Mouse (Mus musculus): ENCODE measurements around the gene Sdhb. TPM values are rescaled to one million over a fixed set of nuclear protein-coding genes. Genes with fewer than 3 reads are reported as not detected.

The Sdhb gene
- polyA plus RNA-seq, 1 experiment from 2014 or later = 502 TPM

DNA sequence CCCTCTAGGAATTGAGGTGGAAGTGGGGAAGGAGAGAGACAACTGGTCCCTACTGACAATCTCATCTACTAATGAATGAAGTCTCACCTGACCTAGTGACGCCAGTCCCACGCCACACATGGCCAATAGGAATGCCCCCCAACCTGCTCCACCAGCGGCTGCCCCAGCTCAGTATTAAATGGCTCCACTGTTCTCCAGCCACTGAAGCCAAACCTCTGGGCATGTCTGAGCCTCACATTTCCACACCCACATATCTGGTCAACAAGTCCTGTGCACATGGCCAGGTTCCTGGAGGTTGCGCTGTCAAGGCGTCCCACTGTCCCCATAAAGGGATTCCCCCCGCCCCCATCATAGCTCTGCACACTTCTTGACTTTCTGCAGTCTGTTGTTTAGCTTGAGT, 23.5 kb downstream of the Sdhb start:
- WGBS = 91% methylated on average over 6 of the region's 6 CpGs
- ATAC-seq (ENCODE audit: low FRiP score) = no peak

DNA sequence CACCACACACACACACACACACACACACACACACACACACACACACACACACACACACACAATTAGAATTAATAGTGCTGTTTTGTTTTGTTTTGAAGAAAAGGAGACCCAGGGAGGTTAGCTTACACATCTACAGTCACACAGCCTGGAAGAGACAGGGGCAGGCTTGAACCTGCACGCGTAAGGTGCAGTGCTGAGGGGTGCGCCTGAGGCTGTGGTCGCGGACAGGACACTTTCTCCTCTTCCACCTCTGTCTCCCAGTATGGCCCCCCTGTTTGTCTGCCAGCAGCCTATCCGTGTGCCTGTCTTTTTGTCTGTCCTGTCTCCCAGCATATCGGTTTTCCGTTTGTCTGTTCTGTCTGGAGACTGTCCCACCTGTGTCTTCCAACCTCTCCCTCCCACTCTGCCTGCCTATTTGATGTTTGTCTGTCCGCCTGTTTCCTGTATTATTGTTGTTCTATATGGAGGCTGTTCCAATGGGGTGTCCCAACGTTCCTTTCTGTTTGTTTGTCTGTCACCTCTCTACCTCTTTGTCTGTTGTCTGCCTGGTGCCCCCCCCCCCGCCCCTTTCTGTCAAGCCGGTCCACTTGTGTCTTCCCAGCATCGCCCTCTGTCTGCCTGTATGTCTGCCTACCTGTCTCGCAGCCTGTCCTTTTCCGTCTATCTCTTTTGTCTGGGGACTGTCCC, 25.2 kb downstream of the Sdhb start:
- Histone ChIP-seq H3K27me3 (ENCODE audit: control insufficient read depth, insufficient read depth, low read length) (no peaks in the 10 kb centered on the region), H3K4me3 (replicated peaks; ENCODE audit: low read length) (peak overlapping the region; percentile 86), H3K36me3 (replicated peaks; ENCODE audit: control insufficient read depth, insufficient read depth) (no peaks in the 10 kb centered on the region; the same call in 1 of the 2 replicates), H3K4me2 (replicated peaks) (peak overlapping the region; percentile 75), H3K27ac (peak overlapping the region; percentile 88), H3K9me3 (ENCODE audit: control insufficient read depth, low read length) (no peaks in the 10 kb centered on the region), H3K9ac (peak overlapping the region; percentile 91), H3K4me1 (replicated peaks; ENCODE audit: control insufficient read depth, insufficient read depth, low read length) (peaks cover 32% of the 10 kb centered on the region)
- DNase-seq (ENCODE audit: low spot score) (peak; percentile 44), ATAC-seq (ENCODE audit: low FRiP score) (peak; percentile 19; the same call in 1 of the 2 replicates)
- 25% methylated on average over 15 of the region's 15 CpGs for WGBS

More for the DNA sequence above, 23.5 kb downstream of the Sdhb start:
- Histone ChIP-seq H3K4me2 (replicated peaks) (no peak overlapping the region), H3K27ac (no peak overlapping the region), H3K9me3 (ENCODE audit: control insufficient read depth, low read length) (no peaks in the 10 kb centered on the region), H3K4me1 (replicated peaks; ENCODE audit: control insufficient read depth, insufficient read depth, low read length) (peaks cover 27% of the 10 kb centered on the region), H3K27me3 (ENCODE audit: control insufficient read depth, insufficient read depth, low read length) (no peaks in the 10 kb centered on the region), H3K36me3 (replicated peaks; ENCODE audit: control insufficient read depth, insufficient read depth) (peaks cover 7% of the 10 kb centered on the region), H3K4me3 (replicated peaks; ENCODE audit: low read length) (no peak overlapping the region), H3K9ac (no peak overlapping the region)
- no peak for DNase-seq (ENCODE audit: low spot score)

DNA sequence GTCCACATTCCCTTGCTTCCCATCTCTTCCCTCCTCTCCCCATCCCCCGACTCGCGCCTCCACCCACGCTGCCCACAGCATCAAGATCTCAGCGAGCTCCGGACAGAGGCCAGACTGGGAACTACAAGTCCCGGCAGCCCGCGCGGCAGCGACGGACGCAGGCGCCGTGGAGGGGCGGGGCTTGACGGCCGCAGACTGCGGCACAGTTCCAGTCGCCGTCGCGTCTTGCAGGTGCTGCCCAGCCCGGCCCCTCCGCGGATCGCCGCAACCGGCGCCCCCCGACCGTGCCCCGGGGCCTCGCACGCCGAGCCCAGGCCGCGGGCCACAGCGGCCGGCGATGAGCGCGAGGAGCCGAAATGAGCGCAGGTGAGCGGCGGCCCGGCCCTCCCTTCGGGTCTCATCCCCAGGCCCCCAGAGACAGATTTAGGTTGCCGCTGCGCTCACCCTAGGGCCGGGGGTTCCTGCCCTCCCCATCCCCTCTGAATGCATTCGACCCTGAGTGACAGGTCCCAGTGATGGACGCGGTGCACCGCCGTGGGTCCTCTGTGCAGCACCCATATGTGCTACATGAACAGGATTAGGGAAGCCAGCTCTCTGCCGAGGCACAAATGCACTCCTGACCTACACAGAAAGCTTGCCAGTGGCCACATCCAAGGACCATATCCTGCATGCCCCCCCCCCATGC, 25.9 kb downstream of the Sdhb start, which contains the start of gene Atp13a2:
Atp13a2 (plus strand) TSS at position 163 of the 685 bp plus-strand sequence.
- Histone ChIP-seq H3K4me3 (replicated peaks; ENCODE audit: low read length) (peak within 1 kb of the TSS; percentile 86), H3K9me3 (ENCODE audit: control insufficient read depth, low read length) (no peaks in the 10 kb centered on the region), H3K27me3 (ENCODE audit: control insufficient read depth, insufficient read depth, low read length) (no peaks in the 10 kb centered on the region), H3K27ac (peak within 1 kb of the TSS; percentile 88), H3K36me3 (replicated peaks; ENCODE audit: control insufficient read depth, insufficient read depth) (peaks cover 3% of the 10 kb centered on the region; the same call in 1 of the 2 replicates), H3K4me1 (replicated peaks; ENCODE audit: control insufficient read depth, insufficient read depth, low read length) (peaks cover 32% of the 10 kb centered on the region), H3K4me2 (replicated peaks) (peak within 1 kb of the TSS; percentile 75), H3K9ac (peak within 1 kb of the TSS; percentile 91)
- DNase-seq (ENCODE audit: low spot score) (peak; percentile 94), ATAC-seq (ENCODE audit: low FRiP score) (peak; percentile 90)
- WGBS = under 1% methylated on average over 56 of the region's 58 CpGs

DNA sequence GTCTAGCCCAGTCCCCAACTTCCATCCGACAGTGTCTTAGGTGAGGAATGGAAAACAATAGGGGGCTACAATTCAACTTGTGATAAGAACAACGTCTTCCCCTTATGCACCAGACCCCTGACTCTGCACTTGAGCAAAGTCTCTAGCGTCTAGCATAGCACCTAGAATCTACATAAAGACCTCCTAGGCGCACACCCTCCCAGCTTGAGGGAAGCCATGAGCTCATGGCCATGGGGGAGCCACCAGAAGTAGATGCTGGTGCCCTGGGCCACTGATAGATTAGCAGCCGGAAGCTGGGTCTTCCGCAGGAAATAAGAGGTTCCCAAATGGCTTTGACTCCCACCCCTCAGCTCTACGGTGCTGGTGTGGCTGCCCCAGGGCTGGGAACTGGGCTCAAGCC, 26.5 kb downstream of the Sdhb start:
- H3K9me3 ChIP-seq (ENCODE audit: control insufficient read depth, low read length) = no peaks in the 10 kb centered on the region
- peak overlapping the region; percentile 88 for H3K27ac ChIP-seq
- peak overlapping the region; percentile 86 for H3K4me3 ChIP-seq (replicated peaks; ENCODE audit: low read length)
- peaks cover 9% of the 10 kb centered on the region for H3K36me3 ChIP-seq (replicated peaks; ENCODE audit: control insufficient read depth, insufficient read depth)
- WGBS = 22% methylated on average over 7 of the region's 7 CpGs
- H3K4me2 ChIP-seq (replicated peaks) = peak overlapping the region; percentile 75
- DNase-seq (ENCODE audit: low spot score) (no peak), ATAC-seq (ENCODE audit: low FRiP score) (no peak)
- H3K9ac ChIP-seq = peak overlapping the region; percentile 91
- H3K4me1 ChIP-seq (replicated peaks; ENCODE audit: control insufficient read depth, insufficient read depth, low read length) = peaks cover 32% of the 10 kb centered on the region
- H3K27me3 ChIP-seq (ENCODE audit: control insufficient read depth, insufficient read depth, low read length) = no peaks in the 10 kb centered on the region

DNA sequence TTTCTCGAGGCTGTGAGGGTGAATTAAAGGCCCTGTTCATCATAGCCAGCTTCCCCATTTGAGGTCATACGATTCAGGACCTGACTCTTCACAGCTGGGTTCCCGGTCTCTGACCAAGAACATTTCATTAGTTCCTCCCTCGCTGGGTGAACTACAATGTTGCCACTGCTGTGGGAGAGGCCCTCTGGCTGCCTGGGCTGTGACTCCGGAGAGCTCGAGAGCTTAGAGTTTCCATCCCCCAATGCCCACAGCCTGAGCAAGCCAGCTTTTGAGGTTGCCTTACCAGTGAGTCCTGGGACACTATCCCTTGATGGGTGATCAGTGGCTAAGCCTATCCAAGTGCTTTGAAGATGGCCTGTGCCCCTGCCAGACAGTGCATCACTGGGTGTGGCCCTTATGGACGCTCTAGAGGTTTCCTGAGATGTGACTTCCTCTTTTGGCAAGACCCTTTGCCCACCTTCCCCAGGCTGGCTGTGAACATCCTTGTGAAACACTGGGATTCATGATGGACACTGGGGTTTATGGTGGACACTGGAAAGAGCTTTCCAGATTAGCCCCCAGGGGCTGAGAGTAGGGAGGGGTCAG, 27.8 kb downstream of the Sdhb start:
- DNase-seq (ENCODE audit: low spot score) = no peak
- no peak overlapping the region for H3K27ac ChIP-seq
- H3K36me3 ChIP-seq (replicated peaks; ENCODE audit: control insufficient read depth, insufficient read depth) = peaks cover 22% of the 10 kb centered on the region
- H3K4me3 ChIP-seq (replicated peaks; ENCODE audit: low read length) = no peak overlapping the region; the same call in 1 of the 2 replicates
- ATAC-seq (ENCODE audit: low FRiP score) = no peak
- H3K4me2 ChIP-seq (replicated peaks) = peak overlapping the region; percentile 75
- H3K4me1 ChIP-seq (replicated peaks; ENCODE audit: control insufficient read depth, insufficient read depth, low read length) = peaks cover 28% of the 10 kb centered on the region
- 66% methylated on average over 7 of the region's 7 CpGs for WGBS
- no peaks in the 10 kb centered on the region for H3K9me3 ChIP-seq (ENCODE audit: control insufficient read depth, low read length)
- H3K27me3 ChIP-seq (ENCODE audit: control insufficient read depth, insufficient read depth, low read length) = no peaks in the 10 kb centered on the region
- peak overlapping the region; percentile 21; the same call in 1 of the 2 replicates for H3K9ac ChIP-seq

DNA sequence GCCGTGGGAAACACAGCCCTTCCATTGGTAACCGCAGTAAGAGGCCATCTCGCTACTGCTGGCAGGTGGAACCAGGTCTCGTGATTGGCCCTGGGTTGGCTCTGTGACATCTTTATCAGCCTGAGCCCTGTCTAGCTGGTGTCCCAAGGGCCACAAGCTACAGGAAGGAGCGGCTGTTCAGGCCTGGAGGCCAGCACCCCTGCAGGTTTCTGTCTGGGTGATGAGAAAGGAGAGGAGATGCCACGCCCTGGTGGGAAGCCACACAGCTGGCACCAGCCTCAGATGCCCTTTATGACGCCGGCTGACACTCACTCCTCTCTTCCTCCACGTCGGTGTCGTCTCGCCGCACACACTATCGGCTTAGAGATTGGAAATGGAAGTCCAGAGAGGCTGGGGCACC, 28.4 kb downstream of the Sdhb start:
- Histone ChIP-seq H3K27me3 (ENCODE audit: control insufficient read depth, insufficient read depth, low read length) (no peaks in the 10 kb centered on the region), H3K9ac (no peak overlapping the region), H3K27ac (no peak overlapping the region), H3K4me2 (replicated peaks) (no peak overlapping the region), H3K4me3 (replicated peaks; ENCODE audit: low read length) (no peak overlapping the region), H3K36me3 (replicated peaks; ENCODE audit: control insufficient read depth, insufficient read depth) (peaks cover 28% of the 10 kb centered on the region), H3K4me1 (replicated peaks; ENCODE audit: control insufficient read depth, insufficient read depth, low read length) (peaks cover 28% of the 10 kb centered on the region), H3K9me3 (ENCODE audit: control insufficient read depth, low read length) (no peaks in the 10 kb centered on the region)
- no peak for ATAC-seq (ENCODE audit: low FRiP score)
- DNase-seq (ENCODE audit: low spot score) = no peak
- 79% methylated on average over 14 of the region's 14 CpGs for WGBS

DNA sequence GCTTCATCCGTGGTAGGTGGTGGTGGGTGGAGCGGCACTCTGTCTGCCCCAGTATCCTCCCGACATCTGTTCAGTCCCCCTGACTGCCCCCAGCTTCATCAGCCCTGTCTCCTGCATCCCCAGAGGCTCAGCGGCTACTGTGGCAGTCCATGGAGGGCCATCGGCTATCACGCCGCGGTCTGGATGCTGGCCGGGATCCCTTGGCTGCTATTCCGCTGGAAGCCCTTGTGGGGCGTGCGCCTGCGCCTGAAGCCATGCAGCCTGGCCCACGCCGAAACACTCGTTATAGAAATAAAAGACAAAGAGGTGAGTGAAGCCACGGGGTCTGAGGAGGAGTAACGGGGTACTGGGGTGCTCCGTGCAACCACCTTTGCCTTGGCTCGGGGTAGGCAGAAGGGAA, 31.2 kb downstream of the Sdhb start:
- no peaks in the 10 kb centered on the region for H3K9me3 ChIP-seq (ENCODE audit: control insufficient read depth, low read length)
- peaks cover 23% of the 10 kb centered on the region for H3K4me1 ChIP-seq (replicated peaks; ENCODE audit: control insufficient read depth, insufficient read depth, low read length)
- no peak overlapping the region for H3K4me3 ChIP-seq (replicated peaks; ENCODE audit: low read length)
- H3K9ac ChIP-seq = no peak overlapping the region
- ATAC-seq (ENCODE audit: low FRiP score) (no peak), DNase-seq (ENCODE audit: low spot score) (no peak)
- WGBS = 76% methylated on average over 20 of the region's 20 CpGs
- H3K4me2 ChIP-seq (replicated peaks) = no peak overlapping the region
- peaks cover 56% of the 10 kb centered on the region for H3K36me3 ChIP-seq (replicated peaks; ENCODE audit: control insufficient read depth, insufficient read depth)
- no peak overlapping the region for H3K27ac ChIP-seq
- H3K27me3 ChIP-seq (ENCODE audit: control insufficient read depth, insufficient read depth, low read length) = no peaks in the 10 kb centered on the region

DNA sequence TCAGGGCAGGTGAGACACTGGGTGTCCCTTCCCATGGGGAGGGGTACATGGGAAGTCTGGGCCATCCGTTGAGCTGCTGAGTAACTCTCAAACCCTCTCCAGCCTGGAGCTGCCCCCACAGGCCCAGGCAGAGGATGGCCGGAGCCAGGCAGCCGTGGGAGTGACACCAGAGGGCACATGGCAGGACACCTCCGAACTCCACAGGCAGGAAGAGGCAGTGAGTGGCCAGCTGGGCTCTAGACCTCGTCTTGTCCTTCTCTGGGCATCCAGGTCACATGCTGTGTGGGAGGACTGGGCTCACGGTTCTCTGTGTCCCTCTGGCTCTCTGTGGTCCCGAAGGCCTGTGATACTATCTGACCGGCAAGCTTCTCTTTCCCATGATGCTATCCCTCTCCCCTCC, 32.8 kb downstream of the Sdhb start:
- DNase-seq (ENCODE audit: low spot score) (no peak), ATAC-seq (ENCODE audit: low FRiP score) (no peak)
- H3K4me1 ChIP-seq (replicated peaks; ENCODE audit: control insufficient read depth, insufficient read depth, low read length) = peaks cover 8% of the 10 kb centered on the region
- no peak overlapping the region for H3K4me2 ChIP-seq (replicated peaks)
- H3K36me3 ChIP-seq (replicated peaks; ENCODE audit: control insufficient read depth, insufficient read depth) = peaks cover 71% of the 10 kb centered on the region
- 88% methylated on average over 8 of the region's 8 CpGs for whole genome bisulfite sequencing
- H3K9me3 ChIP-seq (ENCODE audit: control insufficient read depth, low read length) = no peaks in the 10 kb centered on the region
- H3K27me3 ChIP-seq (ENCODE audit: control insufficient read depth, insufficient read depth, low read length) = no peaks in the 10 kb centered on the region
- no peak overlapping the region for H3K9ac ChIP-seq
- no peak overlapping the region for H3K27ac ChIP-seq
- no peak overlapping the region for H3K4me3 ChIP-seq (replicated peaks; ENCODE audit: low read length)

DNA sequence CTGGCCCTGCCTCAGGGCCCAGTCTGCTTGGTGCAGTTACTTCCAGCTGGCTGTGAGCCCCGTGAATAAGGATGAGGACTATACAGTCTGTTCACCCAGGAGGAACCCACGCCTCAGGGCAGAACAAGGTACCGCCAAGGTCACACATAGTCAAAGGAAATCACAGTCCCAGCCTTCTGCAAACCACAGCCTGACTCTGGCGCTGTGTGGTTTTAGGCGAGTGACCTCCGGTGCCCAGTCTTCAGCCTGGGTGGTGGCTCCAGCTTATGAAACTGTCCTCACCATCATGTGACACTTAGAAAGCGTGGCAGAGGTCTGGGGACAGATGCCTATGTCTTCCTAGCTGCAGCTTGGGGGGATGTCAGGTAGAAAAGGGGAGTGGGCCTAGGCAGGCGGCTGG, 34.8 kb downstream of the Sdhb start:
- Histone ChIP-seq H3K36me3 (replicated peaks; ENCODE audit: control insufficient read depth, insufficient read depth) (peaks cover 90% of the 10 kb centered on the region), H3K4me2 (replicated peaks) (no peak overlapping the region), H3K9ac (no peak overlapping the region), H3K27ac (no peak overlapping the region), H3K4me1 (replicated peaks; ENCODE audit: control insufficient read depth, insufficient read depth, low read length) (no peaks in the 10 kb centered on the region), H3K9me3 (ENCODE audit: control insufficient read depth, low read length) (no peaks in the 10 kb centered on the region), H3K4me3 (replicated peaks; ENCODE audit: low read length) (no peak overlapping the region), H3K27me3 (ENCODE audit: control insufficient read depth, insufficient read depth, low read length) (no peaks in the 10 kb centered on the region)
- DNase-seq (ENCODE audit: low spot score) = no peak
- WGBS = 93% methylated on average over 8 of the region's 8 CpGs
- ATAC-seq (ENCODE audit: low FRiP score) = no peak

All from hindbrain, embryonic 14.5 days (tissue).